Mouse (Mus musculus) heart, embryonic 10.5 days (tissue): Measurements from ENCODE around the gene Fzd2. TPM values are rescaled to one million over a fixed set of nuclear protein-coding genes. Genes with fewer than 3 reads are reported as not detected.

Experiments
- polyA plus RNA-seq: library from polyadenylated mRNA; unstranded; fragments of >200 nt; fragmentation: Nextera tagmentation; extraction: Ambion mirVana; gene quantifications from 2 replicates; pipeline ENCODE4 v1.2.1, GENCODE M21; 2016

Fzd2 gene
- polyA plus RNA-seq, 1 experiment from 2014 or later = 34.5 TPM

Other genes starting within 250 kb of the Fzd2 start
- gene Slc4a1, start 238.2 kb upstream of the Fzd2 start, polyA plus RNA-seq = 88.9 and 128 TPM in 2 replicates
- 0.74 and 1.8 TPM in 2 replicates for gene Rundc3a, start 211.0 kb upstream of the Fzd2 start, polyA plus RNA-seq
- gene Slc25a39, start 196.4 kb upstream of the Fzd2 start, polyA plus RNA-seq = 313 and 314 TPM in 2 replicates
- gene Grn, start 174.1 kb upstream of the Fzd2 start, polyA plus RNA-seq = 109 and 151 TPM in 2 replicates
- 1.7 and 3.6 TPM in 2 replicates for gene Fam171a2, start 156.7 kb upstream of the Fzd2 start, polyA plus RNA-seq
- 13.2 and 19.5 TPM in 2 replicates for gene Itga2b, start 134.3 kb upstream of the Fzd2 start, polyA plus RNA-seq
- gene Gpatch8, start 48.0 kb upstream of the Fzd2 start, polyA plus RNA-seq = 45.7 and 47.0 TPM in 2 replicates
- gene Gm11627, start 24.9 kb upstream of the Fzd2 start, polyA plus RNA-seq = 11.6 and 13.5 TPM in 2 replicates
- gene Meioc, start 59.3 kb downstream of the Fzd2 start, polyA plus RNA-seq = 0.53 and 1.2 TPM in 2 replicates
- 49.4 and 49.9 TPM in 2 replicates for gene Ccdc43, start 93.4 kb downstream of the Fzd2 start, polyA plus RNA-seq
- gene Adam11, start 157.0 kb downstream of the Fzd2 start, polyA plus RNA-seq = 6.2 and 7.1 TPM in 2 replicates
- 57.0 and 81.1 TPM in 2 replicates for gene Gjc1, start 215.3 kb downstream of the Fzd2 start, polyA plus RNA-seq
- gene Higd1b, start 231.5 kb downstream of the Fzd2 start, polyA plus RNA-seq = not detected in 2 replicates